Mouse (Mus musculus): ENCODE measurements around the gene Arhgef10l.

DNA sequence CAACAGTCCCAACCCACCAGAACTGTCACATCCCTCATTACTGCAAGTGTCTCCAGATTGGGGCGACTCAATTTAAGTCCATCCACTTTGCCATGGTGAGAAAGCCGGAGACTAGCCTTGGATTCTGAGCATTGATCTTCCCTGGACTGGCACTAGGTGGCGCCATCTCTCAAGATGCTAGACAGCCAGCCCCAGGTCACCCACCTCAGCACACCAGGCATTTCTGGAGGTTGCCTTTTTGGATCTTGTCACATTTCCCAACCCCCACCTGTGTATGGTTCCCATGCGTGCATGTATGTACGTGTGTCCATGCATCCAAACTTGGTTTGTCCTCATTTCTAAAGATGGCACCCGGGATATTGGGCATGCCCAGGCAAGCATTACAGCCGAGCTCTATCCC lies 110.5 kb downstream of the Arhgef10l start:
- TF ChIP-seq POLR2A (IDR thresholded peaks at IDR 0.05; ENCODE audit: borderline replicate concordance, low read depth, low read length) = no peak
- peak; percentile 84 for TF ChIP-seq CTCF (IDR thresholded peaks at IDR 0.05; ENCODE audit: low read depth, low read length)
